Mouse (Mus musculus) duodenum, adult 2 months (tissue): ENCODE data around the gene Olfr459. TPM values are rescaled to one million over a fixed set of nuclear protein-coding genes. Genes with fewer than 3 reads are reported as not detected.

ENCODE experiments used
- polyA plus RNA-seq: library from polyadenylated mRNA; depleted of rRNA; stranded (reverse); fragments of >200 nt; gene quantifications from 2 replicates; pipeline ENCODE4 v1.2.3, GENCODE M21; 2012; ENCODE audit warnings: low replicate concordance; rRNA removed

Olfr459 gene
- not detected in 2 replicates for polyA plus RNA-seq

GRCm38 (mm10) chr6:41775077-41775476 lies at the start of gene Olfr459:
TSS of gene Olfr459 (minus strand) at chr6:41775177.

Other genes with a start within 250 kb of the Olfr459 start
- gene Ephb6, start 169.7 kb downstream of the Olfr459 start, polyA plus RNA-seq, result 1.2 and 2.4 TPM in 2 replicates
- 15.3 TPM in 1 of 2 replicates, not detected in the other for gene Trpv6, start 138.8 kb downstream of the Olfr459 start, polyA plus RNA-seq
- gene Trpv5, start 94.4 kb downstream of the Olfr459 start, polyA plus RNA-seq, result not detected in 2 replicates
- gene Llcfc1, start 90.7 kb downstream of the Olfr459 start, polyA plus RNA-seq, result 0.19 TPM in 1 of 2 replicates, not detected in the other
- gene Kel, start 70.8 kb downstream of the Olfr459 start, polyA plus RNA-seq, result 0.07 TPM in 1 of 2 replicates, not detected in the other
- not detected in 2 replicates for gene Pip, start 72.4 kb upstream of the Olfr459 start, polyA plus RNA-seq
- gene Sval2, start 77.8 kb upstream of the Olfr459 start, polyA plus RNA-seq, result not detected in 2 replicates
- not detected in 2 replicates for gene Sval1, start 176.5 kb upstream of the Olfr459 start, polyA plus RNA-seq
- not detected in 2 replicates for gene Sval3, start 193.0 kb upstream of the Olfr459 start, polyA plus RNA-seq